Mouse (Mus musculus) midbrain, embryonic 11.5 days (tissue): ENCODE data around the gene Nek2. TPM values are rescaled to one million over a fixed set of nuclear protein-coding genes. Genes with fewer than 3 reads are reported as not detected.

Experiments used
- ATAC-seq: fragments of 200-750 bp; cut with Nextera tagmentation; 2 replicates; pipeline ENCODE4 v1.8.0; 2017; ENCODE audit warnings: moderate TSS enrichment, moderate library complexity; ENCODE audit not compliant: low FRiP score
- DNase-seq: peaks from one replicate; pipeline ENCODE4 v3.0.0; 2015; ENCODE audit warnings: low spot score; ENCODE audit errors: missing footprints
- H3K27ac ChIP-seq: fragments of 300-500 bp; sonication (generic); 2 replicates; pipeline ENCODE4 v1.5.1; 2014; ENCODE audit warnings: low read depth, low read length
- H3K27me3 ChIP-seq: fragments of 300-500 bp; sonication (generic); 2 replicates; pipeline ENCODE4 v1.6.1; 2014; ENCODE audit warnings: mild to moderate bottlenecking, low read length, moderate library complexity, mixed read lengths; ENCODE audit not compliant: control insufficient read depth, insufficient read depth
- H3K36me3 ChIP-seq: fragments of 300-500 bp; sonication (generic); 2 replicates; pipeline ENCODE4 v1.6.1; 2014; ENCODE audit warnings: mild to moderate bottlenecking, low read length, moderate library complexity, mixed read lengths; ENCODE audit not compliant: control insufficient read depth, insufficient read depth
- H3K4me1 ChIP-seq: fragments of 300-500 bp; sonication (generic); 2 replicates; pipeline ENCODE4 v1.6.1; 2014; ENCODE audit warnings: low read length; ENCODE audit not compliant: control insufficient read depth, insufficient read depth
- H3K4me2 ChIP-seq: fragments of 300-500 bp; sonication (generic); 2 replicates; pipeline ENCODE4 v1.6.1; 2014; ENCODE audit warnings: mild to moderate bottlenecking, moderate library complexity
- H3K4me3 ChIP-seq: fragments of 300-500 bp; sonication (generic); 2 replicates; pipeline ENCODE4 v1.5.1; 2014; ENCODE audit warnings: low read depth, low read length
- H3K9ac ChIP-seq: fragments of 300-500 bp; sonication (generic); 2 replicates; pipeline ENCODE4 v1.6.1; 2014; ENCODE audit warnings: low read length
- H3K9me3 ChIP-seq: fragments of 300-500 bp; sonication (generic); 2 replicates; pipeline ENCODE4 v1.6.1; 2016; ENCODE audit warnings: low read length; ENCODE audit not compliant: control insufficient read depth
- WGBS: fragments of 180-500 bp; shearing (Covaris S2); extraction: QIAGEN DNeasy Blood & Tissue Kit; methylation state at CpG from one replicate; pipeline ENCODE4 v1.1.7; 2014; 5-methylcytosine and 5-hydroxymethylcytosine counted together
- polyA plus RNA-seq: library from polyadenylated mRNA; unstranded; fragments of >200 nt; fragmentation: Nextera tagmentation; extraction: Ambion mirVana; gene quantifications from 2 replicates; pipeline ENCODE4 v1.2.1, GENCODE M21; 2014

Gene Nek2
- polyA plus RNA-seq = 46.5 and 51.7 TPM in 2 replicates

GRCm38 (mm10) chr1:191821326-191822091, at the start of gene Nek2:
Gene Nek2, plus strand, starts transcription at chr1:191821444.
- H3K4me3 ChIP-seq = peak within 1 kb of the TSS; percentile 89
- DNase-seq (peak; percentile 100), ATAC-seq (peak; percentile 94)
- peak within 1 kb of the TSS; percentile 70 for H3K4me2 ChIP-seq
- H3K9me3 ChIP-seq = no peaks in the 10 kb centered on the region
- under 1% methylated on average over 79 of the region's 79 CpGs for WGBS
- H3K36me3 ChIP-seq = peaks cover 12% of the 10 kb centered on the region
- peaks cover 10% of the 10 kb centered on the region for H3K4me1 ChIP-seq
- no peaks in the 10 kb centered on the region for H3K27me3 ChIP-seq
- H3K9ac ChIP-seq = peak within 1 kb of the TSS; percentile 89
- peak within 1 kb of the TSS; percentile 73 for H3K27ac ChIP-seq

- DNase-seq (no peak), ATAC-seq (no peak)
- H3K9me3 ChIP-seq = no peaks in the 10 kb centered on the region
- H3K27me3 ChIP-seq = no peaks in the 10 kb centered on the region
- H3K4me3 ChIP-seq = no peak overlapping the region
- 93% methylated on average over 5 of the region's 5 CpGs for WGBS
- peaks cover 5% of the 10 kb centered on the region; the same call in 1 of the 2 replicates for H3K36me3 ChIP-seq
- no peak overlapping the region for H3K4me2 ChIP-seq
- no peak overlapping the region for H3K9ac ChIP-seq
- H3K27ac ChIP-seq = no peak overlapping the region
- H3K4me1 ChIP-seq = no peaks in the 10 kb centered on the region
These were observed 47.1 kb upstream of the Nek2 start for GRCm38 (mm10) chr1:191774106-191774505.

- 88% methylated on average over 8 of the region's 8 CpGs for WGBS
- ATAC-seq = no peak
- H3K9me3 ChIP-seq = no peaks in the 10 kb centered on the region
These were observed 46.1 kb upstream of the Nek2 start for GRCm38 (mm10) chr1:191775116-191775515.

GRCm38 (mm10) chr1:191777521-191777920, 43.7 kb upstream of the Nek2 start:
- Histone ChIP-seq H3K4me2 (no peak overlapping the region), H3K9me3 (no peaks in the 10 kb centered on the region), H3K27me3 (no peaks in the 10 kb centered on the region), H3K36me3 (peaks cover 5% of the 10 kb centered on the region; the same call in 1 of the 2 replicates), H3K4me1 (no peaks in the 10 kb centered on the region), H3K4me3 (no peak overlapping the region), H3K9ac (no peak overlapping the region), H3K27ac (no peak overlapping the region)
- no peak for DNase-seq
- WGBS = 34% methylated on average over 8 of the region's 8 CpGs
- ATAC-seq = no peak

More at GRCm38 (mm10) chr1:191775116-191775515, 46.1 kb upstream of the Nek2 start:
- H3K27me3 ChIP-seq = no peaks in the 10 kb centered on the region
- no peak for DNase-seq
- H3K4me3 ChIP-seq = no peak overlapping the region
- no peaks in the 10 kb centered on the region for H3K4me1 ChIP-seq
- no peak overlapping the region for H3K4me2 ChIP-seq
- H3K36me3 ChIP-seq = peaks cover 5% of the 10 kb centered on the region; the same call in 1 of the 2 replicates
- H3K27ac ChIP-seq = no peak overlapping the region
- H3K9ac ChIP-seq = no peak overlapping the region

GRCm38 (mm10) chr1:191780470-191780869, 40.8 kb upstream of the Nek2 start:
- Histone ChIP-seq H3K4me1 (no peaks in the 10 kb centered on the region), H3K4me3 (no peak overlapping the region), H3K27ac (no peak overlapping the region), H3K27me3 (no peaks in the 10 kb centered on the region), H3K9me3 (no peaks in the 10 kb centered on the region), H3K4me2 (no peak overlapping the region), H3K9ac (no peak overlapping the region), H3K36me3 (peaks cover 3% of the 10 kb centered on the region; the same call in 1 of the 2 replicates)
- ATAC-seq (no peak), DNase-seq (no peak)
- 100% methylated on average over 1 of the region's 1 CpGs for WGBS

- DNase-seq = no peak
These were observed 36.1 kb upstream of the Nek2 start for GRCm38 (mm10) chr1:191785108-191785507.

GRCm38 (mm10) chr1:191786255-191786654, 35.0 kb upstream of the Nek2 start:
- no peak overlapping the region for H3K9ac ChIP-seq
- no peaks in the 10 kb centered on the region for H3K9me3 ChIP-seq
- H3K4me3 ChIP-seq = no peak overlapping the region
- H3K27ac ChIP-seq = no peak overlapping the region
- H3K36me3 ChIP-seq = no peaks in the 10 kb centered on the region
- H3K27me3 ChIP-seq = no peaks in the 10 kb centered on the region
- DNase-seq (peak; percentile 83), ATAC-seq (no peak)
- WGBS = 79% methylated on average over 6 of the region's 6 CpGs
- H3K4me2 ChIP-seq = no peak overlapping the region
- H3K4me1 ChIP-seq = no peaks in the 10 kb centered on the region

More at GRCm38 (mm10) chr1:191785108-191785507, 36.1 kb upstream of the Nek2 start:
- Histone ChIP-seq H3K9me3 (no peaks in the 10 kb centered on the region), H3K36me3 (no peaks in the 10 kb centered on the region), H3K4me1 (no peaks in the 10 kb centered on the region), H3K4me3 (no peak overlapping the region), H3K4me2 (no peak overlapping the region), H3K27me3 (no peaks in the 10 kb centered on the region), H3K9ac (no peak overlapping the region), H3K27ac (no peak overlapping the region)
- ATAC-seq = no peak
- WGBS = 76% methylated on average over 11 of the region's 11 CpGs

- H3K27ac ChIP-seq = no peak overlapping the region
- WGBS = 42% methylated on average over 3 of the region's 4 CpGs
- ATAC-seq (no peak), DNase-seq (peak; percentile 49)
- H3K4me2 ChIP-seq = no peak overlapping the region
- H3K27me3 ChIP-seq = no peaks in the 10 kb centered on the region
- H3K9ac ChIP-seq = no peak overlapping the region
- no peak overlapping the region for H3K4me3 ChIP-seq
- no peaks in the 10 kb centered on the region for H3K9me3 ChIP-seq
- H3K36me3 ChIP-seq = no peaks in the 10 kb centered on the region
- no peaks in the 10 kb centered on the region for H3K4me1 ChIP-seq
These were observed 33.9 kb upstream of the Nek2 start for GRCm38 (mm10) chr1:191787379-191787778.

- DNase-seq (peak; percentile 51), ATAC-seq (no peak)
- Histone ChIP-seq H3K4me2 (no peak overlapping the region), H3K4me3 (no peak overlapping the region), H3K27me3 (no peaks in the 10 kb centered on the region), H3K36me3 (no peaks in the 10 kb centered on the region), H3K4me1 (no peaks in the 10 kb centered on the region), H3K9ac (no peak overlapping the region), H3K9me3 (no peaks in the 10 kb centered on the region), H3K27ac (no peak overlapping the region)
- WGBS = 84% methylated on average over 8 of the region's 8 CpGs
These were observed 28.3 kb upstream of the Nek2 start for GRCm38 (mm10) chr1:191792991-191793390.
